Comparison of ENCODE assay signal across 10 mouse cellular contexts in genomic region chr15:77920511-77921462, GRCm38 (mm10). TPM values are rescaled to one million over a fixed set of nuclear protein-coding genes. Genes with fewer than 3 reads are reported as not detected.
DNase-seq lines count a peak whose midpoint lies in the region; ATAC-seq and TF ChIP-seq lines count a peak whose summit lies in the region.
"Had no signal": no experiment of that assay in that cellular context is flagged by ENCODE, and none has a peak within 500 bp of the region (broad histone marks: within the 10 kb centered on the region; RNA-seq: fewer than 3 reads in every experiment).

No protein-coding gene starts in this region.

- H3K4me3 ChIP-seq in G1E (ENCODE audit: low read depth, low read length), result no peak overlapping the region
- H3K4me3 ChIP-seq in kidney, embryonic 15.5 days (replicated peaks), result no peak overlapping the region
- H3K4me3 ChIP-seq: heart, embryonic 13.5 days; limb, embryonic 13.5 days had no signal

- peak overlapping the region; percentile 49 for H3K27ac ChIP-seq in kidney, embryonic 15.5 days
- H3K27ac ChIP-seq: heart, embryonic 13.5 days; limb, embryonic 13.5 days had no signal

- peaks cover 35% of the 10 kb centered on the region for H3K4me1 ChIP-seq in G1E (ENCODE audit: insufficient read depth, low read depth, low read length)
- peaks cover 17% of the 10 kb centered on the region for H3K4me1 ChIP-seq in kidney, embryonic 15.5 days
- H3K4me1 ChIP-seq: limb, embryonic 13.5 days had no signal

- no peaks in the 10 kb centered on the region for H3K27me3 ChIP-seq in G1E (ENCODE audit: insufficient read depth, low read length)
- H3K27me3 ChIP-seq in kidney, embryonic 15.5 days, result no peaks in the 10 kb centered on the region
- H3K27me3 ChIP-seq: heart, embryonic 13.5 days; limb, embryonic 13.5 days had no signal

- ATAC-seq in G1E (ENCODE audit: extremely low read depth, insufficient number of reproducible peaks, low FRiP score, poor library complexity, severe bottlenecking), result no peak
- 0 out of 2 replicates have a peak, but pooled peaks have one; percentile 35 for ATAC-seq in kidney, embryonic 15.5 days (replicated peaks; ENCODE audit: low FRiP score)

- peaks cover 96% of the 10 kb centered on the region for H3K36me3 ChIP-seq in G1E (replicated peaks)
- H3K36me3 ChIP-seq in kidney, embryonic 15.5 days, result peaks cover 93% of the 10 kb centered on the region

- 56% methylated on average over 10 of the region's 10 CpGs for WGBS in kidney, embryonic 15.5 days

- peak; percentile 41; the same call in 1 of the 2 replicates for TF ChIP-seq CTCF in G1E (IDR thresholded peaks at IDR 0.05; ENCODE audit: low read depth, low read length)

- H3K4me2 ChIP-seq in kidney, embryonic 15.5 days, result 0 out of 2 replicates have a peak overlapping the region, but pooled peaks have one; percentile 9
- H3K4me2 ChIP-seq: heart, embryonic 13.5 days; limb, embryonic 13.5 days had no signal

- H3K9ac ChIP-seq in kidney, embryonic 15.5 days, result no peak overlapping the region
- H3K9ac ChIP-seq: limb, embryonic 13.5 days had no signal

- H3K9me3 ChIP-seq in G1E (replicated peaks), result no peaks in the 10 kb centered on the region
- no peaks in the 10 kb centered on the region for H3K9me3 ChIP-seq in kidney, embryonic 15.5 days (replicated peaks)
- H3K9me3 ChIP-seq: heart, embryonic 13.5 days; limb, embryonic 13.5 days had no signal

- DNase-seq in kidney, adult 11 months, result peak; percentile 63
- no peak for DNase-seq in kidney, adult 18-20 months
- DNase-seq in 416B (ENCODE audit: low read depth), result peak; percentile 34
- no peak for DNase-seq in G1E (ENCODE audit: low spot score)
- no peak for DNase-seq in frontal cortex, postnatal 36 days (ENCODE audit: low spot score in 2 of 2)
- DNase-seq in thymus, postnatal 0 days (ENCODE audit: low spot score), result no peak
- DNase-seq in cerebellum, adult 9-11 months, result no peak

RNA-seq across cellular contexts. Expression of gene Txn2, which starts 8.0 kb away (rescaled TPM):
- 209 and 211 TPM in 2 replicates for total RNA-seq in G1E (2014; fragmentation: Nextera tagmentation)
- total RNA-seq in G1E (2017), result 53.8 and 62.8 TPM in 2 replicates
- 283 and 349 TPM in 2 replicates for polyA plus RNA-seq in G1E (2012)
- 240 and 253 TPM in 2 replicates for polyA plus RNA-seq in kidney, embryonic 15.5 days (2015; fragmentation: Nextera tagmentation; extraction: Ambion mirVana)
- polyA plus RNA-seq in thymus, postnatal 0 days (2015; fragmentation: Nextera tagmentation; extraction: Ambion mirVana), result 213 and 231 TPM in 2 replicates

RNA-seq across cellular contexts. Expression of gene Foxred2, which starts 35.7 kb away (rescaled TPM):
- total RNA-seq in G1E (2014; fragmentation: Nextera tagmentation) (0.24 TPM in 1 of 2 replicates, not detected in the other), G1E (2017) (0.27 and 0.29 TPM in 2 replicates)
- 0.01 and 0.02 TPM in 2 replicates for polyA plus RNA-seq in G1E (2012)
- 4.6 and 5.6 TPM in 2 replicates for polyA plus RNA-seq in kidney, embryonic 15.5 days (2015; fragmentation: Nextera tagmentation; extraction: Ambion mirVana)
- polyA plus RNA-seq in thymus, postnatal 0 days (2015; fragmentation: Nextera tagmentation; extraction: Ambion mirVana), result 3.5 TPM in 2 replicates

RNA-seq across cellular contexts. Expression of gene Eif3d, which starts 49.8 kb away (rescaled TPM):
- 632 and 643 TPM in 2 replicates for total RNA-seq in G1E (2014; fragmentation: Nextera tagmentation)
- 279 and 298 TPM in 2 replicates for total RNA-seq in G1E (2017)
- 61.9 and 65.1 TPM in 2 replicates for polyA plus RNA-seq in G1E (2012)
- 210 and 223 TPM in 2 replicates for polyA plus RNA-seq in kidney, embryonic 15.5 days (2015; fragmentation: Nextera tagmentation; extraction: Ambion mirVana)
- 157 and 184 TPM in 2 replicates for polyA plus RNA-seq in thymus, postnatal 0 days (2015; fragmentation: Nextera tagmentation; extraction: Ambion mirVana)

Comparison
In these comparisons a context has a peak if more than half of its experiments do, and no peak if none do; other contexts are left out.
1. DNase-seq: peak in kidney, adult 11 months (single experiment) and 416B (single experiment); none in kidney, adult 18-20 months (single experiment), G1E (single experiment), frontal cortex, postnatal 36 days (0 of 2), thymus, postnatal 0 days (single experiment) and cerebellum, adult 9-11 months (single experiment).